Mouse (Mus musculus) small intestine, adult 2 months (tissue): ENCODE measurements around the gene 6430531B16Rik.

Source experiments
- CTCF ChIP-seq: fragments of 200-500 bp; IDR thresholded peaks from 2 replicates; pipeline ENCODE4 v1.5.1; 2012; ENCODE audit warnings: low read depth, mild to moderate bottlenecking, control low read depth, inconsistent platforms, low read length, moderate library complexity, mixed read lengths; ENCODE audit not compliant: insufficient replicate concordance, insufficient read length; ENCODE audit errors: extremely low read depth
- POLR2A ChIP-seq: fragments of 200-500 bp; IDR thresholded peaks from 2 replicates; pipeline ENCODE4 v1.6.1; 2012; ENCODE audit warnings: low read depth, mild to moderate bottlenecking, control low read depth, inconsistent platforms, low read length, moderate library complexity

GRCm38 (mm10) chr7:139992406-139992805, 13.9 kb upstream of the 6430531B16Rik start, which contains the start of gene Adam8:
- TF ChIP-seq POLR2A (no peak), CTCF (no peak)
